Mouse (Mus musculus) neural tube, embryonic 12.5 days (tissue): Measurements from ENCODE around the gene Proser3. TPM values are rescaled to one million over a fixed set of nuclear protein-coding genes. Genes with fewer than 3 reads are reported as not detected.
A peak's percentile ranks its signal among the peaks of the same experiment; 100 is the strongest.

Source experiments
- ATAC-seq: fragments of 200-750 bp; cut with Nextera tagmentation; 2 replicates; pipeline ENCODE4 v1.8.0; 2017; ENCODE audit warnings: low read depth, mild to moderate bottlenecking, moderate TSS enrichment, moderate library complexity; ENCODE audit not compliant: low FRiP score
- H3K27ac ChIP-seq: fragments of 300-500 bp; sonication (generic); 2 replicates; pipeline ENCODE4 v1.5.1; 2016
- H3K27me3 ChIP-seq: fragments of 300-500 bp; sonication (generic); replicated peaks from 2 replicates; pipeline ENCODE4 v1.6.1; 2016; ENCODE audit warnings: mild to moderate bottlenecking
- H3K36me3 ChIP-seq: fragments of 300-500 bp; sonication (generic); 2 replicates; pipeline ENCODE4 v1.6.1; 2016; ENCODE audit warnings: mild to moderate bottlenecking
- H3K4me1 ChIP-seq: fragments of 300-500 bp; sonication (generic); 2 replicates; pipeline ENCODE4 v1.6.1; 2016
- H3K4me2 ChIP-seq: fragments of 300-500 bp; sonication (generic); replicated peaks from 2 replicates; pipeline ENCODE4 v1.6.1; 2016; ENCODE audit warnings: mild to moderate bottlenecking
- H3K4me3 ChIP-seq: fragments of 300-500 bp; sonication (generic); 2 replicates; pipeline ENCODE4 v1.5.1; 2016
- H3K9ac ChIP-seq: fragments of 300-500 bp; sonication (generic); 2 replicates; pipeline ENCODE4 v1.6.1; 2016; ENCODE audit warnings: mild to moderate bottlenecking
- H3K9me3 ChIP-seq: fragments of 300-500 bp; sonication (generic); 2 replicates; pipeline ENCODE4 v1.6.1; 2016; ENCODE audit warnings: mild to moderate bottlenecking
- WGBS: fragments of 180-500 bp; shearing (Covaris S2); methylation state at CpG from one replicate; pipeline ENCODE4 v1.1.7; 2016; 5-methylcytosine and 5-hydroxymethylcytosine counted together
- microRNA-seq: library from miRNA; unstranded; fragments of <30 nt; microRNA quantifications from one replicate; pipeline ENCODE4, GENCODE M21; 2017
- polyA plus RNA-seq: library from polyadenylated mRNA; unstranded; fragments of >200 nt; fragmentation: Nextera tagmentation; extraction: Ambion mirVana; gene quantifications from 2 replicates; pipeline ENCODE4 v1.2.1, GENCODE M21; 2016

The Proser3 gene
- polyA plus RNA-seq, 1 experiment from 2014 or later, result 9.7 TPM

GRCm38 (mm10) chr7:30493401-30493931 lies 58.6 kb downstream of the Proser3 start, which contains the start of gene Prodh2:
Gene Prodh2 (plus strand): TSS chr7:30493622.
- no peak for ATAC-seq
- Histone ChIP-seq H3K4me2 (no peak within 1 kb of the TSS), H3K36me3 (no peaks in the 10 kb centered on the region), H3K4me3 (no peak within 1 kb of the TSS), H3K27ac (no peak within 1 kb of the TSS), H3K9ac (no peak within 1 kb of the TSS), H3K9me3 (no peaks in the 10 kb centered on the region), H3K4me1 (no peaks in the 10 kb centered on the region), H3K27me3 (no peaks in the 10 kb centered on the region)
- WGBS, result 40% methylated on average over 11 of the region's 11 CpGs

DNA sequence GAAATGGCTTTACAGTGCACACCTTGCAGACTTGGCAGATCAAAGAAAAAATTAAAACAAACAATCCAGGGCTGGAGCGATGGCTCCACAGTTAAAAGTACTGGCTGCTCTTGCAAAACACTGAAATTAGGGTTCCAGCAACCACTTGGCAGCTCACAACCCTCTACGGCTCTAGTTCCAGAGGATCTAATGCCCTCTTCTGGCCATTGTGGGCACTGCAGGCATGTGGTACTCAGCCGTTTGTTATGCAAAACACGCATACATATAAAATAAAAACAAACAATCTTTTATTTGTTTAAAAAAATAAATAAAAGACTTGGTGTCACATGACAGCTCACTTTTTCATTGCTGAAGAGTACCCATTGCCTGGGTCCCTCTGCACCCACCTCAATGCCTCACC lies 59.3 kb downstream of the Proser3 start:
- H3K36me3 ChIP-seq, result no peaks in the 10 kb centered on the region
- no peak overlapping the region for H3K9ac ChIP-seq
- no peaks in the 10 kb centered on the region for H3K27me3 ChIP-seq
- ATAC-seq, result no peak
- H3K9me3 ChIP-seq, result no peaks in the 10 kb centered on the region
- H3K4me2 ChIP-seq, result no peak overlapping the region
- no peak overlapping the region for H3K4me3 ChIP-seq
- no peak overlapping the region for H3K27ac ChIP-seq
- 11% methylated on average over 4 of the region's 4 CpGs for WGBS
- no peaks in the 10 kb centered on the region for H3K4me1 ChIP-seq

- no peaks in the 10 kb centered on the region for H3K4me1 ChIP-seq
- H3K4me2 ChIP-seq, result 0 out of 2 replicates have a peak overlapping the region, but pooled peaks have one; percentile 2
- H3K4me3 ChIP-seq, result no peak overlapping the region
- no peak overlapping the region for H3K27ac ChIP-seq
- no peak overlapping the region for H3K9ac ChIP-seq
- no peaks in the 10 kb centered on the region for H3K36me3 ChIP-seq
- 0 out of 2 replicates have a peak, but pooled peaks cover 3% of the 10 kb centered on the region for H3K27me3 ChIP-seq
- no peaks in the 10 kb centered on the region for H3K9me3 ChIP-seq
- no peak for ATAC-seq
- WGBS, result 25% methylated on average over 6 of the region's 6 CpGs
Measured at GRCm38 (mm10) chr7:30490957-30491307, 61.2 kb downstream of the Proser3 start.

DNA sequence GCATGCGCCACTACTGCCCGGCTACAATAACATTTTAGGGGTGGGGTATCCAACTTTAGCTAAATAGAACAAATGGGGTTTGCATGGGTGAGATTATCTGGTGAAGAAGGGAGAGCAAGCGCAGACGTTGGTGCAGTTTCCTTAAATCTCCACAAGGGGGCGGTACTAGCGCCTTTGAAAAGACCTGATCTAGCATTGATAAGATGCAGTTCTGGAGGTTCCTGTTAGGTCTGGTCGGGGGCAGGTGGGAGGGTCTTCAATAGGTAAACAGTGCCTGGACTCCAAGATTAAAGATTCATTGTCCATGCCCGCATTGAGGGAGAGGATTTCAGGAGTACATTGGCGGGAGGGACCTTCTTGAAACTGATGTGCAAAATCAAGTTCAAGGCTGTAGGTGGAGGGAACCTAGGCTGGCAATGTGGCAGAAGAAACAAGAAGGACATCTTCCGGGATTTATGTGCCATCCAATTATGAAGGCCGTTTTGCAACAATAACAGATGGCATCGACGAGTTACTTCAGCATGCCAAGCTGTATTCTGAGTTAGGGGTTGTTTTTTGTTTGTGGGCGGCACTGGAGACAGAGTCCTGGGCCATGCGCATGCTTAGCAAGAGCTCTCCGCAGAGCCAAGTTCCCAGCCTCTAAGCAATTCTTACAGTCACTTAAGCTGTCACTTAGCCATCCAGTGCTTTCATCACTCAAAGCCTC lies 61.7 kb downstream of the Proser3 start:
- Histone ChIP-seq H3K36me3 (no peaks in the 10 kb centered on the region), H3K27ac (no peak overlapping the region), H3K9me3 (no peaks in the 10 kb centered on the region), H3K27me3 (0 out of 2 replicates have a peak, but pooled peaks cover 3% of the 10 kb centered on the region), H3K4me2 (no peak overlapping the region), H3K4me1 (no peaks in the 10 kb centered on the region), H3K9ac (no peak overlapping the region), H3K4me3 (no peak overlapping the region)
- 36% methylated on average over 16 of the region's 16 CpGs for WGBS
- ATAC-seq, result no peak

Small RNA genes within 50 kb of the gene (microRNA-seq; reads per million reads assigned to microRNA genes)
- gene Gm38670, result 1.1 reads per million
- gene Mir3569, result not detected

Other genes with a start within 250 kb of the Proser3 start
- 93.4 and 95.9 TPM in 2 replicates for gene Alkbh6, start 243.6 kb downstream of the Proser3 start, polyA plus RNA-seq
- gene Syne4, start 237.5 kb downstream of the Proser3 start, polyA plus RNA-seq, result 21.8 and 24.3 TPM in 2 replicates
- gene E130208F15Rik, start 230.6 kb downstream of the Proser3 start, polyA plus RNA-seq, result not detected in 2 replicates
- 25.9 and 26.7 TPM in 2 replicates for gene Sdhaf1, start 228.4 kb downstream of the Proser3 start, polyA plus RNA-seq
- gene Lrfn3, start 189.5 kb downstream of the Proser3 start, polyA plus RNA-seq, result 10.7 and 11.1 TPM in 2 replicates
- 22.6 and 23.2 TPM in 2 replicates for gene Tyrobp, start 138.5 kb downstream of the Proser3 start, polyA plus RNA-seq
- gene Hcst, start 132.4 kb downstream of the Proser3 start, polyA plus RNA-seq, result 0.72 and 1.2 TPM in 2 replicates
- 1.4 and 2.1 TPM in 2 replicates for gene Nfkbid, start 130.6 kb downstream of the Proser3 start, polyA plus RNA-seq
- gene Aplp1, start 106.8 kb downstream of the Proser3 start, polyA plus RNA-seq, result 368 and 386 TPM in 2 replicates
- gene Kirrel2, start 94.6 kb downstream of the Proser3 start, polyA plus RNA-seq, result 13.5 and 14.6 TPM in 2 replicates
- 2.0 and 3.3 TPM in 2 replicates for gene Nphs1, start 94.0 kb downstream of the Proser3 start, polyA plus RNA-seq
- not detected in 2 replicates for gene Prodh2, start 58.7 kb downstream of the Proser3 start, polyA plus RNA-seq
- 78.3 and 90.0 TPM in 2 replicates for gene Arhgap33, start 17.2 kb downstream of the Proser3 start, polyA plus RNA-seq
- 5.4 and 6.0 TPM in 2 replicates for gene Hspb6, start 121 bp downstream of the Proser3 start, polyA plus RNA-seq
- gene Lin37, start 7.5 kb upstream of the Proser3 start, polyA plus RNA-seq, result 52.8 and 53.4 TPM in 2 replicates
- gene U2af1l4, start 11.0 kb upstream of the Proser3 start, polyA plus RNA-seq, result 83.8 and 87.9 TPM in 2 replicates
- 16.2 and 17.1 TPM in 2 replicates for gene Gm49396, start 11.0 kb upstream of the Proser3 start, polyA plus RNA-seq
- 137 and 143 TPM in 2 replicates for gene Psenen, start 11.3 kb upstream of the Proser3 start, polyA plus RNA-seq
- 4.1 and 5.7 TPM in 2 replicates for gene Igflr1, start 13.1 kb upstream of the Proser3 start, polyA plus RNA-seq
- 12.2 and 13.7 TPM in 2 replicates for gene Kmt2b, start 36.4 kb upstream of the Proser3 start, polyA plus RNA-seq
- gene Zbtb32, start 46.6 kb upstream of the Proser3 start, polyA plus RNA-seq, result 0.22 and 0.47 TPM in 2 replicates
- gene Upk1a, start 60.5 kb upstream of the Proser3 start, polyA plus RNA-seq, result 1.6 and 1.9 TPM in 2 replicates
- 912 and 934 TPM in 2 replicates for gene Cox6b1, start 73.9 kb upstream of the Proser3 start, polyA plus RNA-seq
- not detected in 2 replicates for gene Etv2, start 83.6 kb upstream of the Proser3 start, polyA plus RNA-seq
- 163 and 167 TPM in 2 replicates for gene Rbm42, start 98.0 kb upstream of the Proser3 start, polyA plus RNA-seq
- 39.5 and 45.2 TPM in 2 replicates for gene Haus5, start 112.7 kb upstream of the Proser3 start, polyA plus RNA-seq
- gene Pmis2, start 119.3 kb upstream of the Proser3 start, polyA plus RNA-seq, result not detected in 2 replicates
- not detected in 2 replicates for gene 2200002J24Rik, start 146.6 kb upstream of the Proser3 start, polyA plus RNA-seq
- 1.3 and 2.0 TPM in 2 replicates for gene Atp4a, start 159.9 kb upstream of the Proser3 start, polyA plus RNA-seq
- gene Tmem147, start 177.2 kb upstream of the Proser3 start, polyA plus RNA-seq, result 185 and 194 TPM in 2 replicates
- 1.4 and 1.5 TPM in 2 replicates for gene Gapdhs, start 191.4 kb upstream of the Proser3 start, polyA plus RNA-seq
- gene Sbsn, start 199.2 kb upstream of the Proser3 start, polyA plus RNA-seq, result 1.1 and 2.6 TPM in 2 replicates
- 0.24 and 0.38 TPM in 2 replicates for gene Dmkn, start 211.5 kb upstream of the Proser3 start, polyA plus RNA-seq
- gene Krtdap, start 235.6 kb upstream of the Proser3 start, polyA plus RNA-seq, result not detected in 2 replicates